Mouse (Mus musculus) effector memory CD4-positive, alpha-beta T cell, adult 7 months (primary cell): ENCODE data around the gene Gm11985. TPM values are rescaled to one million over a fixed set of nuclear protein-coding genes. Genes with fewer than 3 reads are reported as not detected.

Source experiments
- polyA plus RNA-seq: library from polyadenylated mRNA; unstranded; fragments of 100-300 nt; shearing (Covaris generic); gene quantifications from one replicate; pipeline ENCODE4 v1.2.1, GENCODE M21; 2017

The Gm11985 gene
- polyA plus RNA-seq: not detected

DNA sequence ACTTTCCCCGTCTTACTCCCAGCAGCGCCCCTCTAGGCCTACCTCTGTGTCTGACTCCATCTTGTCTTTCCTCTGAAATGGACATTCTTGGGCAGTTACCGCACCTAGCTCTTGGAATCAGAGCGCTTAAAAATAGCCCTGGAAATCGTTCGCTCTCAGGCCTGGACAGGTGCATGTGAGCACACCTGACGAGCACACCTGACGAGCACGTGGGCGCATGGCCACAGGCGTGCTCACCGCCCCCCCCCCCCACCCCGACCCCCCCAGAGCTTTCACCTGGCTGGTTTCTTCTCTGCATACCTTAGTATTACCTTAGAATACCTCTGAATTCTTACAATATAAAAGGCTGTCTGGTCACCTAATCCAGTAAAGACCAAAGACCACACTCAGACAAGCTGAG lies at the start of gene Gm11985:
Gene Gm11985, minus strand, starts transcription at position 101 of the 400 bp plus-strand sequence.

DNA sequence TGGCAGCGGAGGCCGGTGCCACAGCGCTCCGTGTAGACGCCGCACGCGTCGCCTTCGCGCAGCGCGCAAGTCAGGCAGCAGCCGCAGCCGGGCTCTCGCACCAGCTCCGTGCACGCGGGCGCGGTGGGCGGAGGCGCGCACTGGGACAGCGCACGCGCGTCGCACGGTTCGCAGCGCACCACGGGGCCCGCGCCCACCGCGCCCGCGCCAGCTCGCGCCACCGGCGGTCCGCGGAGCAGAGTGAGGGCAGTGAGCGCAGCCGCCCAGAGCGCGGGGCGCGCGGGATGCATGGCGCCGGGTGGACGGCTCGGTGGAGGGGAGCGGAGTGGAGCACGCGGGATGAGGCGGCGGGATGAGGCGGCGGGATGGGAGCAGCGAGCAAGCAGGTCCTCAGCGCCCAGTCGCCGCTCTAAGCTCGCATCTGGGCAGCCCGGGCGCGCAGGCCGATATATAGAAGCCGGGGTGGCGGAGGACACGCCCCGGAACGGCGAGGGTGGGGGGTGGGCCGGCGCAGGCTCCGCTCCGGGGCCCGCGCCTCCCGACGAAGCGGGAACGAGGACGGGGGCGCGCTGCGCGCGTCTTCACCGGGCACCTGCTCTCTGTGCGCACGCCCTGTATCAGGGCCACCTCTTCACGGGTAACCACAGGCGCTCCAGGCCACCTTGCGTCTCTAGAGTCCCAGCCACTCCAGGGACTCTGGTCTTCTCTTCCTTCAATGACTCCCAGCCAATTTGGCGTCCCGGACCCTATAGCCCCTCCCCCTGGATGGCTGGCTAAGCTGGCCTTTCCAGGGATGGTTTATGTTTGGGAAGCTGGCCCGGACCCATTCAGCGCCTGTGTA lies 25.4 kb upstream of the Gm11985 start, which contains the start of gene Igfbp3:
Gene Igfbp3, minus strand, starts transcription at position 423 of the 841 bp plus-strand sequence.

DNA sequence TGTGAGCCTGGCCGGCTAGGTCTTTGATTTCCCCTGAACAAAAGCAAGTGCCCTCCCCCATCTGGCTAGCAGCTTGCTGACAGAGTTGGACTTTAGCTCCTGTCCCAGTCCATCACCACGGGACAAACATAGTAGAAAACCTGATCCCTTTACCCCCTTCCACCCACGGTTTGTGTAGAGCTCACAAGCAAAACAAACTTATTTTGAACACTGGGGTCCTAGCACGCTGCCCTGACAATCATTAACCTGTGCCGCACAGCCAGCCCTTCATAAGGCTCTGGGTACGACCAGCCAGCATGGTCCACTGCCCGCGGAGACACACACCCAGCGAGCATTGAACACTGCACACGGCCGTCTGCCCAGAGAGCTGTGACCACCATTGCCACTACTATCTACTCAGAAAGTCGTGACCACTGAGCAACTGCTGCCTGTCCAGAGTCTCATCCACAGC lies 9.1 kb upstream of the Gm11985 start, which contains the start of gene Igfbp1:
Gene Igfbp1, plus strand, starts transcription at position 292 of the 451 bp plus-strand sequence.

Other genes starting within 250 kb of the Gm11985 start
- 0.39 TPM for gene Adcy1, start 125.1 kb downstream of the Gm11985 start, polyA plus RNA-seq
- gene Igfbp1, start 9.2 kb upstream of the Gm11985 start, polyA plus RNA-seq: not detected
- gene Igfbp3, start 25.4 kb upstream of the Gm11985 start, polyA plus RNA-seq: not detected